Mouse (Mus musculus) limb, embryonic 15.5 days (tissue): Measurements from ENCODE around the gene Tex52. TPM values are rescaled to one million over a fixed set of nuclear protein-coding genes. Genes with fewer than 3 reads are reported as not detected.

Experiments used
- polyA plus RNA-seq: library from polyadenylated mRNA; unstranded; fragments of >200 nt; fragmentation: Nextera tagmentation; extraction: Ambion mirVana; gene quantifications from 2 replicates; pipeline ENCODE4 v1.2.1, GENCODE M21; 2015

The Tex52 gene
- polyA plus RNA-seq, 1 experiment from 2014 or later, result 0.26 TPM

Other genes starting within 250 kb of the Tex52 start
- gene Tspan9, start 231.9 kb upstream of the Tex52 start, polyA plus RNA-seq, result 140 and 141 TPM in 2 replicates
- 4.9 and 8.9 TPM in 2 replicates for gene Tead4, start 74.6 kb upstream of the Tex52 start, polyA plus RNA-seq
- 19.7 and 19.8 TPM in 2 replicates for gene Tulp3, start 19.6 kb upstream of the Tex52 start, polyA plus RNA-seq
- gene Rhno1, start 12.5 kb upstream of the Tex52 start, polyA plus RNA-seq, result 115 and 118 TPM in 2 replicates
- gene Foxm1, start 12.5 kb upstream of the Tex52 start, polyA plus RNA-seq, result 24.9 and 26.7 TPM in 2 replicates
- gene Gm44596, start within 50 bp of the Tex52 start, polyA plus RNA-seq, result not detected in 2 replicates
- 5.0 and 5.4 TPM in 2 replicates for gene Nrip2, start 23.8 kb downstream of the Tex52 start, polyA plus RNA-seq
- 31.0 and 31.8 TPM in 2 replicates for gene Itfg2, start 49.5 kb downstream of the Tex52 start, polyA plus RNA-seq
- 343 and 346 TPM in 2 replicates for gene Fkbp4, start 63.2 kb downstream of the Tex52 start, polyA plus RNA-seq
- 0.10 and 1.2 TPM in 2 replicates for gene Pzp, start 151.3 kb downstream of the Tex52 start, polyA plus RNA-seq
- 0.23 TPM in 1 of 2 replicates, not detected in the other for gene A2ml1, start 206.2 kb downstream of the Tex52 start, polyA plus RNA-seq
- gene Klrb1a, start 248.1 kb downstream of the Tex52 start, polyA plus RNA-seq, result not detected in 2 replicates